Mouse (Mus musculus) myocyte (in vitro differentiated cells): ENCODE results near the gene Tbk1. TPM values are rescaled to one million over a fixed set of nuclear protein-coding genes. Genes with fewer than 3 reads are reported as not detected.

Experiments used
- H3K27me3 ChIP-seq: one replicate; pipeline ENCODE4 v1.6.1; 2011; ENCODE audit not compliant: control insufficient read depth, insufficient read depth, insufficient read length
- H3K36me3 ChIP-seq: one replicate; pipeline ENCODE4 v1.6.1; 2011; ENCODE audit not compliant: control insufficient read depth, insufficient read depth
- H3K4me2 ChIP-seq: one replicate; pipeline ENCODE4 v1.6.1; 2011; ENCODE audit warnings: low read depth, control low read depth
- H3K4me3 ChIP-seq: one replicate; pipeline ENCODE4 v1.5.1; 2011; ENCODE audit warnings: mild to moderate bottlenecking, control low read depth, moderate library complexity
- H3K79me2 ChIP-seq: one replicate; pipeline ENCODE4 v1.6.1; 2011; ENCODE audit not compliant: control insufficient read depth, insufficient read depth
- H3ac ChIP-seq: one replicate; pipeline ENCODE4 v1.6.1; 2011; ENCODE audit not compliant: control insufficient read depth, insufficient read length
- CEBPB ChIP-seq: IDR thresholded peaks from 2 replicates; pipeline ENCODE4 v1.6.1; 2011; ENCODE audit warnings: mild to moderate bottlenecking, moderate library complexity; ENCODE audit not compliant: poor library complexity, insufficient read depth, severe bottlenecking
- E2F4 ChIP-seq: IDR thresholded peaks from one replicate; pipeline ENCODE4 v1.6.1; 2011; ENCODE audit warnings: mild to moderate bottlenecking, control low read depth, moderate library complexity; ENCODE audit not compliant: insufficient read depth
- MAX ChIP-seq: IDR thresholded peaks from one replicate; pipeline ENCODE4 v1.6.1; 2011; ENCODE audit warnings: low read depth, mild to moderate bottlenecking, control low read depth
- MYOD1 ChIP-seq, 3 experiments: IDR thresholded peaks; one replicate each; pipeline ENCODE4 v1.6.1; 2011; ENCODE audit warnings: control low read depth in 2 of 3, low read depth in 2 of 3, mild to moderate bottlenecking in 2 of 3, moderate library complexity in 1 of 3; ENCODE audit not compliant: insufficient read length in 2 of 3, control insufficient read depth in 1 of 3
- MYOG ChIP-seq, 3 experiments: IDR thresholded peaks; one replicate each; pipeline ENCODE4 v1.6.1; 2011; ENCODE audit warnings: control low read depth in 2 of 3, low read depth in 2 of 3, mild to moderate bottlenecking in 2 of 3; ENCODE audit not compliant: insufficient read length in 2 of 3, control insufficient read depth in 1 of 3, insufficient read depth in 1 of 3
- POLR2A ChIP-seq: IDR thresholded peaks from one replicate; pipeline ENCODE4 v1.6.1; 2011; ENCODE audit warnings: low read depth, mild to moderate bottlenecking, control low read depth, moderate library complexity; ENCODE audit not compliant: insufficient read length
- POLR2AphosphoS2 ChIP-seq: IDR thresholded peaks from one replicate; pipeline ENCODE4 v1.6.1; 2011; ENCODE audit warnings: low read depth, control low read depth; ENCODE audit not compliant: insufficient read length
- REST ChIP-seq: IDR thresholded peaks from one replicate; pipeline ENCODE4 v1.6.1; 2011; ENCODE audit warnings: mild to moderate bottlenecking, control low read depth, moderate library complexity; ENCODE audit not compliant: insufficient read depth, insufficient read length
- SRF ChIP-seq: IDR thresholded peaks from one replicate; pipeline ENCODE4 v1.6.1; 2011; ENCODE audit warnings: low read depth; ENCODE audit not compliant: control insufficient read depth, insufficient read length
- TCF12 ChIP-seq: IDR thresholded peaks from one replicate; pipeline ENCODE4 v1.6.1; 2011; ENCODE audit warnings: mild to moderate bottlenecking, control low read depth; ENCODE audit not compliant: poor library complexity, insufficient read depth, severe bottlenecking
- TCF3 ChIP-seq: IDR thresholded peaks from one replicate; pipeline ENCODE4 v1.6.1; 2011; ENCODE audit warnings: low read depth, control low read depth; ENCODE audit not compliant: insufficient read length
- USF1 ChIP-seq: IDR thresholded peaks from one replicate; pipeline ENCODE4 v1.6.1; 2011; ENCODE audit warnings: low read depth, mild to moderate bottlenecking, control low read depth, moderate library complexity
- polyA plus RNA-seq: library from polyadenylated mRNA; unstranded; fragments of >200 nt; fragmentation: generic; extraction: Trizol; gene quantifications from one replicate; pipeline ENCODE4 v1.2.1, GENCODE M21; 2012; ENCODE audit warnings: missing spikeins

Gene Tbk1
- polyA plus RNA-seq, 1 experiment, result 9.0 TPM

GRCm38 (mm10) chr10:121591106-121591505, 4.5 kb upstream of the Tbk1 start:
- H3K79me2 ChIP-seq, result peaks cover 1% of the 10 kb centered on the region
- H3K4me2 ChIP-seq, result no peak overlapping the region
- TF ChIP-seq USF1 (no peak), E2F4 (no peak), MYOG (IDR thresholded peaks at IDR 0.05; ENCODE audit: control insufficient read depth in 1 of 3, insufficient read depth in 1 of 3, insufficient read length in 2 of 3, low read depth in 2 of 3) (no peak), TCF12 (no peak)
- no peak overlapping the region for H3K4me3 ChIP-seq
- H3K36me3 ChIP-seq, result peaks cover 40% of the 10 kb centered on the region
- H3ac ChIP-seq, result no peak overlapping the region
- no peaks in the 10 kb centered on the region for H3K27me3 ChIP-seq

GRCm38 (mm10) chr10:121587371-121587840, 819 bp upstream of the Tbk1 start:
- Histone ChIP-seq H3K36me3 (peaks cover 16% of the 10 kb centered on the region), H3K4me3 (peak overlapping the region; percentile 67), H3K79me2 (peaks cover 35% of the 10 kb centered on the region), H3ac (peak overlapping the region; percentile 70), H3K4me2 (peak overlapping the region; percentile 74), H3K27me3 (no peaks in the 10 kb centered on the region)
- TF ChIP-seq CEBPB (no peak), REST (no peak), SRF (no peak), USF1 (no peak), POLR2AphosphoS2 (no peak), MYOG (IDR thresholded peaks at IDR 0.05; ENCODE audit: control insufficient read depth in 1 of 3, insufficient read depth in 1 of 3, insufficient read length in 2 of 3, low read depth in 2 of 3) (no peak), MYOD1 (IDR thresholded peaks at IDR 0.05; ENCODE audit: control insufficient read depth in 1 of 3, insufficient read length in 2 of 3, low read depth in 2 of 3) (no peak), TCF12 (no peak), E2F4 (no peak), MAX (no peak), TCF3 (no peak), POLR2A (no peak)

DNA sequence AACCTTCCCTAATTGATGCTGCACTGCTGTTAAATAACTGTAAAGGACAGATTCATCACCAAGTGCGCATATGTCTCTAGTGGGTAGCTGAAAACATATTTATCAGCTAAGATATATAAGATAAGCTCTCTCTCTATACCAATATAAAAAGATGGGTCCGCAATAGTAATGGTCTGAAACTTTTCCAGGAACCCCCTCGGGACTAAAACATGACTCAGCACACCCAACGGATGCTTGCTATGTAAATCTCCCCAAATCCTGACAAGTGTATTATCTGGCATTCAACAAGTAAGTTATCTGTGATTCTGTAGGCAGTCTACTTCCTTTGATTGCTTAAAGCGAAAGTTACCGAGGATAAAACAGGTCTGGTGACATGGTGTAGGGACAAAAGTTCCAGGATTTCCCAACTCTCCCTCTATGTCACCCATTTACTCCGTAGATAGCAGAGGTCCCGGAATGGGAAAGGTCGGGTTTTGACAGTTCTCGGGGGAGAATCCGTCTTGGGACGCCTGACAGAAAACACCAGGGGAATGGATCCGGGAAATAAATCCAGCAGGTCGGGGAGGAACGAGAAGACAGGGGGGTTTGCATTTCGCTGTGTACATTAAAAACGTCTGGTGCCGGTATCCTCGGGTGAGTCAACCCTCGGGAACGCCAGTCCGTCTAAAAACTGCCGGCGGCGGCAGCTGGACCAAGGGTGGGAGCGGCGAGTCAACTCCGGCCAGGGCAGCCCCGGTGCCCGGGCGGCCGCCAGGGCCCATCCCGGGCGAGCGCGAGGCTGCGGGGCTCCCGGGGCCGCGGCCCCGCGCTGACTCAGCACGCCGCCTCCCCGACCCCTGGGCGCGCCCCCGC, 570 bp downstream of the Tbk1 start:
- H3K36me3 ChIP-seq, result peaks cover 14% of the 10 kb centered on the region

GRCm38 (mm10) chr10:121585056-121585790, 1.4 kb downstream of the Tbk1 start:
- H3K4me2 ChIP-seq, result peak overlapping the region; percentile 78
- TF ChIP-seq REST, result no peak
- no peak for TF ChIP-seq USF1
- no peak for TF ChIP-seq MAX
- no peak for TF ChIP-seq CEBPB
- TF ChIP-seq POLR2A, result no peak
- TF ChIP-seq MYOD1 (IDR thresholded peaks at IDR 0.05; ENCODE audit: control insufficient read depth in 1 of 3, insufficient read length in 2 of 3, low read depth in 2 of 3), result no peak
- H3K36me3 ChIP-seq, result peaks cover 21% of the 10 kb centered on the region
- no peaks in the 10 kb centered on the region for H3K27me3 ChIP-seq
- no peak overlapping the region for H3ac ChIP-seq
- peak overlapping the region; percentile 67 for H3K4me3 ChIP-seq
- H3K79me2 ChIP-seq, result peaks cover 55% of the 10 kb centered on the region

More for the DNA sequence above, 570 bp downstream of the Tbk1 start:
- peak overlapping the region; percentile 70 for H3ac ChIP-seq
- peak overlapping the region; percentile 67 for H3K4me3 ChIP-seq
- TF ChIP-seq TCF12 (no peak), TCF3 (no peak), POLR2A (no peak), MAX (no peak), POLR2AphosphoS2 (no peak), MYOD1 (IDR thresholded peaks at IDR 0.05; ENCODE audit: control insufficient read depth in 1 of 3, insufficient read length in 2 of 3, low read depth in 2 of 3) (peak in 1 of 3 experiments; percentile 15), SRF (no peak), MYOG (IDR thresholded peaks at IDR 0.05; ENCODE audit: control insufficient read depth in 1 of 3, insufficient read depth in 1 of 3, insufficient read length in 2 of 3, low read depth in 2 of 3) (peak in 1 of 3 experiments; percentile 39), E2F4 (no peak), USF1 (no peak), CEBPB (0 out of 2 replicates have a peak, but pooled peaks have one; percentile 24), REST (no peak)
- H3K4me2 ChIP-seq, result peak overlapping the region; percentile 78
- no peaks in the 10 kb centered on the region for H3K27me3 ChIP-seq
- peaks cover 47% of the 10 kb centered on the region for H3K79me2 ChIP-seq
